Mouse (Mus musculus) ovary, postnatal 10 days (tissue): ENCODE data around the gene Nalcn.

Experiments used
- DNase-seq: peaks from one replicate; pipeline ENCODE4 v3.0.0; 2022; ENCODE audit warnings: low spot score

Nalcn gene

DNA sequence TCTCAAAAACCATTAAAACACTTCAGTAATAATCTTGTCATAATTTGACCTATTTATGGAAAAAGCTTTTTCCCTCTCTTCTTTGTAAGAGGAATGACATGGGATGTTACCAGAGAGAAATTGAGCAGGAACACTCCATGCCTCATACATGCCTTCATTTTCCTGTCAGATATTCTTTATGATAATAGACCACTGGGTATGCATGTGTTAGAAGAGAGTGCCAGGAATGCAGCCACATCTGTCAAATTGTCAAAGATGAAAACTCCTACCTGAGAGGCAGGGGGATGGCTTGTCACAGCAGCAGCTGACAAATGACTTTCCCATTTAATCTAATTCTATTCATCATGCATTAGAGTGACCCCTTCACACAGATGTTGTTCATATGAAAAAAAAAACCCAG, 131.4 kb downstream of the Nalcn start:
- DNase-seq = no peak

DNA sequence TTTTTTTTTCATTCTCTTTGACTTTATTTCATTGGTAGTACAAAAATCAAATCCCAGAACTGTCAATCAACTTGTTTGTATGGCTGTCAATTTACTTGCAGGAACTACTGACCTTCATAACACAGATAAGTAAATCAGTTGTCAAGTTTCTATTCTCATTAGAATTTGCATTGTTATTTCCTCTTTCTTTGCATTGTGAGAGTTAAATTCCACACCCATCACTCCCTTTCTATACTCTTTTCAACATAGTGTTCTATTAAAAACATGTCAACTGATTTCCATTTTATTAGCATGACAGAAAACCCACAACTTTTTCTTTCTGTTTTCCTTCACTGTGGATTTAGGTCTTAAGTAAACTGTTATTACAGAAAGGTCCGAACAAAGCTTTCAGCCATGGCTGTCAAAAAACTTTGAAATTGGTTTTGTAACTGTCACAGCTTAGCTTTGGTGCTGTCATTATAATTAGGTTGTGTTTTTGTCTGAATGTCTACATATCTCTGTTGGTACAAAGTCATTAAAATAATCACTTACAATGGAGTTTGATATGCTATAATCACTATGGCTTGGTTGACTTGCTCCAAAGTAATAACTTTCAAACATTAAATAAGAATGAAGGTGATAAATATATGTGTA, 138.3 kb downstream of the Nalcn start:
- no peak for DNase-seq

DNA sequence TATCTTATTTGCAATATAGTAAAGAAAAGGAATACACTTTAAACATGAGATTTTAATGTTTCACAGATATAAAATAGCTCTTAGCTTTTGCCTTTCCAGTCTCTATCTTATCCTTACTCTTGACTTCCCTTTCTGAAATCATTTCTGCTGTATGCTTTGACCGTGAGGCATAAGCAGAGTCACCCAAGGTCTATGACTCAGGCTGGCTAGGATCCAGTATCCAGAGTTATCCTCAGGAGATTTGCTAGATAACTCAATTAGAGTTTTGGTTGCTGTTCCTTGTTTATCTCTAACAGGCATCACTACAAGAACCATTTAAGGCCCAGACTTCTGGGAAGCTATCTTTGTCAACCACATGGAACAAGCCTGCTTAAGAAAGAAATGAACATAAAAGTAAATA, 164.9 kb downstream of the Nalcn start:
- DNase-seq = no peak

DNA sequence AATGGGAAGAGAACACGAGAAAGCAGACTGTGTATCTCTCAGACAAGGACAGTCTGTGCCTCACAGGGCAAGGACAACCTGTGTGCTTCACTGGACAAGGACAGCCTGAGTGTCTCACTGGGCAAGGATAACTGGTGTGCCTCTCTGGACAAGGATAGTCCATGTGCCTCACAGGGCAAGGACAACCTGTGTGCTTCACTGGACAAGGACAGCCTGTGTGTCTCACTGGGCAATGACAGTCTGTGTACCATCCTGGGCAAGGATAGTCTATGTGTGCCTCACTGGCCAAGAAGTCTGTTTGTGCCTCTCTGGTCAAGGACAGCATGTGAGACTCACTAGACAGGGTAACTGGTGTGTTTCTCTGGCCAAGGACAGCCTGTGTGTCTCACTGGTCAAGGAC, 180.9 kb downstream of the Nalcn start:
- no peak for DNase-seq

DNA sequence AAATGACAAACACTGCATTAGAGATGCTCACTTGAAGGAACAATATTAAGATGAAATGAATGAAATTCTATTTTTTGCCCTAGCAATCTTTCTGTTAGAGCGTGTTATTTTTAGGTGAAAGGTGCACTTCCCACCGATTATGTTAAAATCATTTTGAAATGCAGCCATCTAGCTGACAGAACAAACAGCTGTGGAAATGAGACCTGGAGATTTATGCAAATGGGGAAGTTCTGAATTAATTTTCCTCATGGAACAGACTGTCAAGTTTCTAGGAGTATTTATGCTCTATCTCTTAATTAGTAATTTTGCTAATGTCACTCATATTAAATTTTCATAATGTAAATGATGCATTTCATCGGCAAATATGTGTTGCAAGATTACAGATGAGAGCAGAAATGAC, 191.4 kb downstream of the Nalcn start:
- no peak for DNase-seq

DNA sequence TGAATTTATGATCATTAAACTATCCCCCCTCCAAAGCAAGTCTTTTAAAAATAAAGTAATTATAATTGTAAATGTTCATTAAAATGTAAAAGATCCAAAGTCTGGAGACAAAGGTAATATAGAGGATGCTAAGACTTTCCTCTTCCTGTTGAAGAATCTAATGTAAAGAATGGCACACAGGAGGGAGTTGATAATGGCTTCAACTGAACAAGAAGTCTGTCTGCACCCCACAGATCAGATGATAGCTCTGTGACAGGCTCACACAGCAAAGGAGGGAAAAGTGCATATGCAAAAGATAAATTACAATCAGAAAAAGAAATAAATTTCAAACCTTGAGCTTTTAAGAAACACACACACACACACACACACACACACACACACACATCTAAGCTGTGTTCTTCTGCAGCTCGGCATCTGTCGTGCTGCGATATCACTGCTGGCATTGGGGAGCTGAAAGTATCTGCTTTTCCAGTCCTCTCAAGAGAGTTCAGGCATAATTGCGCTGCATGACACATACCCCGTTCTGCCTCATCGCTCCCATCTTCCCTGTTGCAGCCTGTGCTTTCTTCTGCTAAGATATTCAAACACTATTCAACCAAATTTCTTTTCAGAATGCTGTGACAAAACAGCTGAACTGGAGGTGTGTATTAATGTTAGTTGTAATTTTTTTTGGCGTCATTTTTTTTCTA, 250.6 kb downstream of the Nalcn start:
- DNase-seq = no peak

DNA sequence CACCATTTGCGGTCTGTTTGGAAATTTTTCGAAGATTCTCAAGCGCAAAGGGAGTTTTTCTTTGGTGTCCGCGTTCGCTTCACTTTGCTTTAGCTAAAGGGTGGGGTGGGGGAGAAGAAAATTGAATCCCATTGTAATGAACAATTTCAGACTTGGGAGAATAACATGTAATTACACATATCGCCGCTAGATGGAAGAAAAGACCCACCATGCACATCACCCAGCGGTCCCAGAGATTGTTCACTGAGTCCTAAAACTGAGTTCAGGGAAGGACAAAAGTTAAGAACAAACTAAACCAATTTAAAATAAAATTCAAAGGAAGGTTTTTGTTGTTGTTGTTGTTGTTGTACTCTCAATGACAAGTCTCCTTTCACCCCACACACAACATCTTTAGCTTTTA, 255.4 kb downstream of the Nalcn start:
- DNase-seq = no peak

DNA sequence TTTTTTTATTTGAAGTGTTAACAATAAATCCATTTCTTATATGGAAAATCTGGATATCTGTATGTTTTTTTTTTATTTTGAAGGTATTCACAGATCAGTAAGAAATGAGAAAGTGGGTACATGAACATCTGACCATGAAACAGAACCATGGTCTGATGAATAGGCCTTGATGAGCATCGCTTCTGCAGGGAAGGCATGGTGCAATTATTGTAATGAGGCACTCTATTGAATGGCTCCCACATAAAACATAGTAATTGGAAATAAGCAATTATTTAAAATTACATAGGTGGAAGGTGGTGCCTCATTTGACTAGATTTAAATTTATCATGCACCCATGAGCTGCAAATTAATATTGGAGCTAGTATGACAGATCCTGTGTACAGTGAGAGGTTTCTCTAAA, 267.3 kb downstream of the Nalcn start:
- no peak for DNase-seq

DNA sequence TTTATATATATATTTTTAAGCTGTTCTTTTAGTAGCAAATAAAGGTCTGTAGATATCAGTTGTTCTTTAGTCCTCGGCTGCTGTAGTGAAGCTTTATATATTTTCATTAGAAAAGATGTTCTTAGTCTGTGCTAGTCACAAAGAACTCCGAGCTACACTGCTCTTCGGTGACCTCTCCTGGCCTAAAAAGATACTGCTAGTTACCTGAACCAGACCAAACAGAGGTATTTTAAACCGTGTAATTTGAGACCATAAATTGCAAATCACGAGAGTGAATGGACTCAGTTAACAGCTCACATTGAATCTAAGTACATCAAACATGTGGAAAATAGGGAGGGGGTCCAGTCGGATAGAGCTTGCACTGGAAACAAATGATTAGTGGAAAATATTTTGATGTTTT, 274.0 kb downstream of the Nalcn start:
- DNase-seq = no peak

DNA sequence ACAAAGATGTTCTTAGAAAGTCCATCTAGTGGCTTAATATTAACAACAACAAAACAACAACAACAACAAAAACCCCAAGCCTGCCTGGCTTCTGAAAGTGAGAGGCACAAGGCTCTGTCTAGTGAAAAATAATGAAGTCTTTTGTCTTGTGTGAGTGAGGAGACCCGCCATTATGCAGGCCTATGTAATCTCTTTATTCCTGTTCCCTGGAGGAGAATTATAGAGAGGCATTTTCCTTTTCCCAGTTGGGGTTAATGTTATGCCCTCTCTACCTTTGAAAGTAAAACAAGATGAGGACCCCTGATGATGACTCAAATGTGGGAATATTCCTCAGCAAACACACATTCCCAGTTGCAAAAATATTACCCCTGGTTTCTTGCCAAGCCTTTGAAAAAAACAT, 295.1 kb downstream of the Nalcn start:
- no peak for DNase-seq

DNA sequence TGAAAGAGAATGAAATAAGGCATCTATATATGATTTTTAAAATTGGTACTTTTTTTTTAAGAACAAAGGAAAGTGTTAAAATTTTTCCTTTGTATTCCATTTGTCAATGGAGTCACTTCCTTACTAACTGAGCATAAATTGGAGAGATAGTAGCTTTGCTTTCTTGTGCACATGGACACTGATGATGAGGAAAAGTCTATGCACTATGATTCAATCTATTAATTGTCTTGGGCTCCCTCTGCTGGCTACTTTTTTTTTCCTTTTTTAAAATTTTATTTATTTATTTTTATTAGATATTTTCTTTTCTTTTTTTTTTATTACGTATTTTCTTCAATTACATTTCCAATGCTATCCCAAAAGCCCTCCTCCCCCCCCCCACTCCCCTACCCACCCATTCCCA, 312.6 kb downstream of the Nalcn start:
- DNase-seq = no peak

DNA sequence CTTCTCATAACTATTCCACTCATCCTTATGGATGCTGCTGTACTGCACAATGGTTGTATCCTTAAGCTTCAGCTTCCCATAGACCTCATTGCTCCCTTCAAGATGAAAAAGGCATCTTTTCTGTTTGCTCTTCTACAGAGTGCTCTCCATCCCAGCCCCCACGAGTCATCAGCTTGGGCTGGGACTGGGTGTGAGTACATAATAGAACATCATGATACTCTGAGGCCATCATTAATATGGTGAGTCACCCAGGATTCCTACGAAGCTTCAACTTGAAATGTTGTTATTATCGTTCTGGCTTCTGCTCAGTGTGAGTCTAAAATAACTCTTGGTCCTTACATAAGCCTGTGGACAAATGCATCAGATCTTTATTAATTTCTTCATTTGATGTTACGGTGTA, 314.6 kb downstream of the Nalcn start:
- no peak for DNase-seq

DNA sequence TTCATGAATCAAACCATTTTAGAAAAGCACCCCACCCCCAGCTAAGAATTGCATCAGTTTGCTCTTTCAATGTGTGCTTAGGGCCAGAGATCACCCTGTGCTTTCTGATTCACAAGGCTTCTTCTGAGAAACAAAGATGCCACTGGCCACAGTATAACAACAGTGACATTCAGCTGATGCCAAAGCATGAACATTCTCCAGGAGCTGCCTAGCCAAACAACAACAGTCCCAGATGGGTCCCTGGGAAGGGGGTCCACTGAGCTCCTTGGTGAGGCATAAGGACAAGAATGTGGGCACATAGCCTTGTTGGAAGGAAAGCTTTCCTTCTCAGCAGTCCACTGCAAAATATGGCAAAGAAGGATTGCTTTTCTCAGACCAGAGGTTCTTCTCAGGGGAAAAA, 330.9 kb downstream of the Nalcn start:
- DNase-seq = no peak

DNA sequence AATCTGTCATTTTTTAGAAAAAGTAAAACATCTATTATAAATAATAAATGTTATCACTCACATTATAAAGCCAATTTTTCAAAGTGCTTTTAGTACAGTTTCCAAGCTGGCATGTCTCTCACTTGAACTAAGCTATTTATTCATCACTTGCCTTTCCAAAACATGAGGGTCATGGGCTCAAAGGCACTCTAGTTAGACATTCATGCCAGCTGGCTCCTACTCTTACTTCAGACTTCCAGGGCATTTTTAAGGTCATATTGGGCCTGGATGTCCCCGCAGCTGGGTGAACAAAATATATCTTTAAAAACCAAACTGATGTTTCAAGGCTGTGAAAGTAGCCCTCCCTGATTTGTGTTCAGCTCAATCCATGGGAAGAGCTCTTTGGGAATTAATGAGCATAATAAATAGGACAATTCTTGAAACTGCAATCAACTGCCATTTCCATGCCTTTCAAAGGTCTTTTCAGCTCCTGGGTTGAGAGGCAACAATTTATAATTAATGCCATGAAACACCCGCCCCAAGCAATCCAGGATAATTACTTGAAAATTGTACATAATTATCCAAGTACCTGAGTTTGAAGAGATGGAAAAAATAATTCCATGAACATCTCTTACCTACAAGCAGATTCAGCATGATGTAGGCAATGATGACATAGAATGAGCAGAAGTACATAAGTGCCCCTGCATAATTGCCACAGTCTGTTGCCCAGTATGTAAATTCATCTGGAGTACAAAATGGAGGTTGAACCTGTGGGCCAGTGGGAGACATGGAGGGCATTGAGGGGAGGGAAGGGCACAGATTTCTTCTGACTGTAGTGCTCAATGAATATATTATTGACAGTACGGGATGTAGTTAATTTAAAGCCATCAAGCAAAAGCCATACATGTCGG, 335.6 kb downstream of the Nalcn start:
- DNase-seq = no peak

DNA sequence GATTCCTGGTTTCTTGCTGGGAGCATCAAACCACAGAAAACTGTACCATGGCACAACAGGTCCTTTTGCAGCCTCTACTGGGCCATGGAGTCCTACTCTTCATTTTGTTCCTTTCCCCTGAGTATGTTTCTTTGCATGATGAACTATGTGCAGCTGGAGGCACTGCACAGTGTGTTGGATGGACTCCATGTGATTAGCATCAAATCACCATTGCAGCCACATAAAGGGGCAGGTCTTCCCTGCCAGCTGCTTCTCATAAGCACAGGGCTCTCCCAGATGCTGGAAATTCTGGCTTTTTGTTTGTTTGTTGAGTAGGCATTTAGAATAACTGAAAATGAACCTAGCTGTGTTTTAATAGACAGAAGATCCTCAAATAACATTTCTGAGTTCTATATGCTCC, 344.8 kb downstream of the Nalcn start:
- no peak for DNase-seq

DNA sequence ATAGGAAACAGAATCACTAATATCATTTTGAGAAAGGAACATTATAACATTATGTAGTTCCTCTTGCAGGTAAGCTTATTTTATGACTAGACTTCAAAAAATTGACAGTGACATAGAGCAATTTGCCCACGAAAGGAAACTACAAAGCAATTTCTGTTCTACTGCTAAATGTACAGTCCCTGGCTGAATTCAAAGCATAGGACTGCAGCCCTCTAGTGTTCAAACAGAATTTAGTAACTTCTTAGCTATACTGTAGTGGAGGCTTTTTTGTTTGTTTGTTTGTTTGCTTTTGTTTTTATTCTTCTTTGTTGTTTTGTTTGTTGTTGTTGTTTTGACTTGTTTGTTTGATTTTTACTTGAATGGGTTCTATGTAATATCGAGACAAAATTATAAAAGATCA, 354.8 kb downstream of the Nalcn start:
- DNase-seq = no peak

DNA sequence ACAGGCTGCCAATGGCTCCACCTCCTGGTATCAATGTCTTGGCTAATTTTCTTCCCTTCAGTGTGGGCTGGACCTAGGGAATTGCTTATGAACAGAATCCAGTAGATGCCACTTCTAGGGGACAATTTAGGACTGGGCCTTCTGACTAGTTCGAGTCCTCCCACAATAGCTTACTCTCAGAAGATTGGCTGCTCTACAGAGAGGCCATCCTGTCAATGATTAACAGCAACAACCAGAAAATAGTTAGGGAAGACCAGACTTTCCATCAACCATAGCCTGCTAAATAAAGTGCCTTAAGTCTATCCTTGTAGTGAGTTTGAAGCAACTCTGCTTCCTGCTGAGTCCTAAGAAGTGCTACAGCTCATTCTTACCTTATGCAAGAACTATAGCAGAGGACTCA, 386.2 kb downstream of the Nalcn start:
- DNase-seq = no peak

DNA sequence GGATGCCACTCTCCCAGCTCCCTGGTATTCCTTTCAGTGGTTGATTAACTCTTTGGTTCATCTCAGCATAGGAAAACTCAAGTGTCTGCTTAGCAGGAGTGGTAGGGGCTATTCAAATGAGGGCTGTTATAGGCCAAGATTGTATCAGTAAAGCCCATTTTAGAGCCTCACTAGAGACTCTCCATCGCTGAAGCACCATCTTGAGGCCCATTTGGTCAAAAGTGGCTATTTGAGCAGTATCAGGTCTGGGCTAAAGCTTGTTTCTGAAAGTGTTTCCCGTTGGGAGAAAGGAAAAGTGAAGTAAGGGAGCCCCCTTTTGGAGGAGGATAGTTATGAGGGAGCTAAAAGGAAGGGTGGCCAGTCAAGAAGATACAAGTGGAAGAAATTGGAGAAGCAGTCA, 387.0 kb downstream of the Nalcn start:
- DNase-seq = no peak

DNA sequence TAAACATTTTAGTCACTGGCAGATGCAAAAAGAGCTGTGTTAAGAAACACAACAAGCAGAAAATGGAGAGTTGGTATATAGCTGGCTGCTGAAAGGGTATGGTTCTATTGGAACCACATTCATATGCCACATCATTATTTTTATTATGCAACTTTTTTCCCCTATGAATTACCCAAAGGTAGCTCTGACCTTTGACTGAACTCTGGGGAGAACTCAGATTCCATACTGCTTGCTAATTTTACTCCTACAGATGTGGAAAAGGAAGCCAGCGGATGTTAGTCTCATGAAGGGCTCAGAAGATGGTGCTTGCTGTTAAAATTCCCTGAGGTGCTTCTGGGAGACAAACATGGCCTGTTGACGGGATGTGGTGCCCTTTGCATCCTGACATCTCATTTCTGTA, 389.9 kb downstream of the Nalcn start:
- no peak for DNase-seq

DNA sequence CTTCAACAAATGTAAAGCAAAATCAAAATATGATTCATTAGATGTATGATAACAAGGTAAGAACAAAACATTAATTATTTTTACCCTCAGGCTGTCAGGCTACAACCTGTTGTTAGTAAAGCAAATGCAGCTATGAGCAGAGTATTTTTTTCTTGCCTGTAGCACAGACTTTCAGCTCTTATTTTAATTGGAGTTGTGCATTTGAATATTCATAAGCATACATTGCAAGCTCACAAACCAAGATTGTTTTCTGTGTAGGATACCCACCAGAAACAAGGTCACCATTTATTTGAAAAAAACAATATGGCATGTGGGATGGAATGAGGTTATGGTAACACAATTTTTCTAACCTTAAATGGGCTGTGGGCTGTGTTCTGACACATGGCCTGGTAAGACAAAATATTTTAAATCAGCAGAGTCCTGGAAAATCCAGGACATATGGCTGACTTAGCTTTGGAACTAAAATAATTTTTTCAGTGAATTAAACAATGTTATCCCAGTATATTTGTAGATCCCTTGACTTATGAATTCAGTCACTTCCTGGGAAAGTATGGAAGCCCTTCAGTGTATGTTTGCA, 394.2 kb downstream of the Nalcn start:
- no peak for DNase-seq
